Mouse (Mus musculus) heart, embryonic 12.5 days (tissue): ENCODE data around the gene Rnf144b. TPM values are rescaled to one million over a fixed set of nuclear protein-coding genes. Genes with fewer than 3 reads are reported as not detected.

Experiments
- ATAC-seq: fragments of 200-750 bp; cut with Nextera tagmentation; 2 replicates; pipeline ENCODE4 v1.8.0; 2017; ENCODE audit warnings: moderate TSS enrichment, moderate library complexity; ENCODE audit not compliant: insufficient number of reproducible peaks, low FRiP score
- H3K27ac ChIP-seq: fragments of 300-500 bp; sonication (generic); 2 replicates; pipeline ENCODE4 v1.5.1; 2016; ENCODE audit warnings: mild to moderate bottlenecking, moderate library complexity; ENCODE audit not compliant: poor library complexity, severe bottlenecking
- H3K27me3 ChIP-seq: fragments of 300-500 bp; sonication (generic); replicated peaks from 2 replicates; pipeline ENCODE4 v1.6.1; 2016; ENCODE audit warnings: mild to moderate bottlenecking, moderate library complexity
- H3K36me3 ChIP-seq: fragments of 300-500 bp; sonication (generic); 2 replicates; pipeline ENCODE4 v1.6.1; 2016; ENCODE audit warnings: mild to moderate bottlenecking, moderate library complexity
- H3K4me1 ChIP-seq: fragments of 300-500 bp; sonication (generic); replicated peaks from 2 replicates; pipeline ENCODE4 v1.6.1; 2016; ENCODE audit warnings: mild to moderate bottlenecking
- H3K4me2 ChIP-seq: fragments of 300-500 bp; sonication (generic); 2 replicates; pipeline ENCODE4 v1.6.1; 2016; ENCODE audit warnings: mild to moderate bottlenecking, moderate library complexity
- H3K4me3 ChIP-seq: fragments of 300-500 bp; sonication (generic); 2 replicates; pipeline ENCODE4 v1.5.1; 2016; ENCODE audit warnings: mild to moderate bottlenecking
- H3K9ac ChIP-seq: fragments of 300-500 bp; sonication (generic); 2 replicates; pipeline ENCODE4 v1.6.1; 2016; ENCODE audit warnings: mild to moderate bottlenecking, moderate library complexity
- H3K9me3 ChIP-seq: fragments of 300-500 bp; sonication (generic); replicated peaks from 2 replicates; pipeline ENCODE4 v1.6.1; 2016; ENCODE audit warnings: mild to moderate bottlenecking, moderate library complexity
- WGBS: fragments of 180-500 bp; shearing (Covaris S2); methylation state at CpG from one replicate; pipeline ENCODE4 v1.1.7; 2016; 5-methylcytosine and 5-hydroxymethylcytosine counted together
- polyA plus RNA-seq: library from polyadenylated mRNA; unstranded; fragments of >200 nt; fragmentation: Nextera tagmentation; extraction: Ambion mirVana; gene quantifications from 2 replicates; pipeline ENCODE4 v1.2.1, GENCODE M21; 2016

The Rnf144b gene
- polyA plus RNA-seq, 1 experiment from 2014 or later = 1.9 TPM

GRCm38 (mm10) chr13:47124986-47125385 lies 2.5 kb downstream of the Rnf144b start:
- H3K27me3 ChIP-seq = no peaks in the 10 kb centered on the region
- no peak for ATAC-seq
- H3K36me3 ChIP-seq = no peaks in the 10 kb centered on the region
- no peak overlapping the region for H3K4me3 ChIP-seq
- no peak overlapping the region for H3K27ac ChIP-seq
- WGBS = 74% methylated on average over 6 of the region's 6 CpGs
- no peak overlapping the region for H3K9ac ChIP-seq
- H3K9me3 ChIP-seq = no peaks in the 10 kb centered on the region; the same call in 1 of the 2 replicates
- H3K4me1 ChIP-seq = peaks cover 34% of the 10 kb centered on the region
- no peak overlapping the region for H3K4me2 ChIP-seq

- no peaks in the 10 kb centered on the region for H3K36me3 ChIP-seq
- H3K4me1 ChIP-seq = peaks cover 35% of the 10 kb centered on the region
- no peaks in the 10 kb centered on the region; the same call in 1 of the 2 replicates for H3K9me3 ChIP-seq
- ATAC-seq = no peak
- H3K4me2 ChIP-seq = no peak overlapping the region
- H3K27me3 ChIP-seq = no peaks in the 10 kb centered on the region
- no peak overlapping the region for H3K4me3 ChIP-seq
- WGBS = 70% methylated on average over 5 of the region's 5 CpGs
- no peak overlapping the region for H3K27ac ChIP-seq
- H3K9ac ChIP-seq = no peak overlapping the region
Observed at GRCm38 (mm10) chr13:47125595-47125994, 3.1 kb downstream of the Rnf144b start.

- ATAC-seq = no peak
Observed at GRCm38 (mm10) chr13:47129090-47129489, 6.6 kb downstream of the Rnf144b start.

GRCm38 (mm10) chr13:47133058-47133457 lies 10.6 kb downstream of the Rnf144b start:
- Histone ChIP-seq H3K4me3 (no peak overlapping the region), H3K4me2 (no peak overlapping the region), H3K27me3 (no peaks in the 10 kb centered on the region), H3K9me3 (0 out of 2 replicates have a peak, but pooled peaks cover 2% of the 10 kb centered on the region), H3K36me3 (no peaks in the 10 kb centered on the region), H3K9ac (no peak overlapping the region), H3K27ac (no peak overlapping the region), H3K4me1 (peaks cover 16% of the 10 kb centered on the region)
- ATAC-seq = no peak
- WGBS = 78% methylated on average over 8 of the region's 8 CpGs

More at GRCm38 (mm10) chr13:47129090-47129489, 6.6 kb downstream of the Rnf144b start:
- Histone ChIP-seq H3K4me1 (peaks cover 24% of the 10 kb centered on the region), H3K9ac (no peak overlapping the region), H3K36me3 (no peaks in the 10 kb centered on the region), H3K27ac (peak overlapping the region; percentile 84), H3K9me3 (no peaks in the 10 kb centered on the region; the same call in 1 of the 2 replicates), H3K4me2 (peak overlapping the region; percentile 36; the same call in 1 of the 2 replicates), H3K4me3 (no peak overlapping the region), H3K27me3 (no peaks in the 10 kb centered on the region)
- 39% methylated on average over 4 of the region's 4 CpGs for WGBS

- peaks cover 11% of the 10 kb centered on the region for H3K36me3 ChIP-seq
- 88% methylated on average over 7 of the region's 7 CpGs for WGBS
Observed at GRCm38 (mm10) chr13:47134836-47135235, 12.4 kb downstream of the Rnf144b start.

GRCm38 (mm10) chr13:47135741-47136140 lies 13.3 kb downstream of the Rnf144b start:
- Histone ChIP-seq H3K9me3 (peaks cover 8% of the 10 kb centered on the region), H3K36me3 (peaks cover 11% of the 10 kb centered on the region), H3K27me3 (no peaks in the 10 kb centered on the region), H3K4me3 (no peak overlapping the region), H3K4me1 (no peaks in the 10 kb centered on the region), H3K27ac (no peak overlapping the region), H3K4me2 (no peak overlapping the region), H3K9ac (no peak overlapping the region)
- ATAC-seq = no peak
- 88% methylated on average over 7 of the region's 7 CpGs for WGBS

More at GRCm38 (mm10) chr13:47134836-47135235, 12.4 kb downstream of the Rnf144b start:
- H3K4me1 ChIP-seq = 0 out of 2 replicates have a peak, but pooled peaks cover 6% of the 10 kb centered on the region
- H3K9ac ChIP-seq = no peak overlapping the region
- H3K9me3 ChIP-seq = peaks cover 8% of the 10 kb centered on the region
- no peak overlapping the region for H3K4me3 ChIP-seq
- no peak for ATAC-seq
- H3K27ac ChIP-seq = no peak overlapping the region
- no peak overlapping the region for H3K4me2 ChIP-seq
- no peaks in the 10 kb centered on the region for H3K27me3 ChIP-seq

DNA sequence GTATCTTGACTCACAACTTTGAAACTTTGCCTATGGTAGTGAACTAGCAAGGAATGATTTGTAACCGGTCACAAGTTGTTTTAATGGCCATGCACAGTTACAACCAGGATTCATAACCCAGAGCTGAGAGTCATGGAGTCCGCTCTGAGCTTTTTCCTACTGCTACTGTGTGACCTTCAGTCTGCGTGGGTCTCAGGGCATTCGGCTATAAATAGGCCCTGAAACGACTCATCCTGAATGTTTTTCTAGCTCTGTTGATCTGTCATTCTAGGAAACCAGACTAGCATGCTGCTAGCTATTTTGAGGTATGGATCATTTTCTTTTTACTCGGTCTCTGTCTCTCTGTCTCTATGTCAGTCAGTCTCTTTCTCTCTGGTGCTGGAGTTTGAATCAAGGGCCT lies 20.3 kb downstream of the Rnf144b start:
- peak overlapping the region; percentile 73 for H3K27ac ChIP-seq
- no peak overlapping the region for H3K4me2 ChIP-seq
- 46% methylated on average over 6 of the region's 6 CpGs for WGBS
- no peak for ATAC-seq
- no peaks in the 10 kb centered on the region for H3K27me3 ChIP-seq
- H3K4me3 ChIP-seq = no peak overlapping the region
- peaks cover 11% of the 10 kb centered on the region for H3K36me3 ChIP-seq
- no peak overlapping the region for H3K9ac ChIP-seq
- H3K4me1 ChIP-seq = peaks cover 31% of the 10 kb centered on the region
- peaks cover 6% of the 10 kb centered on the region for H3K9me3 ChIP-seq

- H3K27ac ChIP-seq = peak overlapping the region; percentile 79
- H3K9me3 ChIP-seq = no peaks in the 10 kb centered on the region; the same call in 1 of the 2 replicates
- H3K4me2 ChIP-seq = peak overlapping the region; percentile 42
- H3K9ac ChIP-seq = 0 out of 2 replicates have a peak overlapping the region, but pooled peaks have one; percentile 13
- ATAC-seq = peak; percentile 50; the same call in 1 of the 2 replicates
- peaks cover 48% of the 10 kb centered on the region for H3K4me1 ChIP-seq
- WGBS = 21% methylated on average over 9 of the region's 9 CpGs
- no peaks in the 10 kb centered on the region for H3K27me3 ChIP-seq
- H3K4me3 ChIP-seq = no peak overlapping the region
- no peaks in the 10 kb centered on the region for H3K36me3 ChIP-seq
Observed at GRCm38 (mm10) chr13:47145939-47146338, 23.5 kb downstream of the Rnf144b start.

DNA sequence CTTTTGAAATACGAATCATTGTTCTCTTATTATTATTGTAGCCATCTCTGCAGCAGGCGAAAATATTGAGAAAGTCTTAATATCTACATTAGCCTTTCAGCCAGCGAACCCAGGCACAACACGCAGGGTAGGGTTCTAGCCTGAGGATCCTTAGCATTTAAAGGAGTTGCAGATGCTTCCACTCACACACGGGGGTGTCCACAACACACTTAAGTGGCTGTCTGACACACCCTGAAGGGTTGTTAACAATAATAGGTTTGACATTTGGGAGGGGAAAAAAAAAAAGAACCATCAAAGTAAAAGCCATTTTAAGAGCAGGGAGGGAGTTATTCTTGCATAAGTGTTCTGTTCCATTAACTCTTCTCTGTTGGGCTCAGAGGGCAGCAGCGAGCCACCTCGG lies 23.9 kb downstream of the Rnf144b start:
- no peaks in the 10 kb centered on the region for H3K36me3 ChIP-seq
- no peaks in the 10 kb centered on the region; the same call in 1 of the 2 replicates for H3K9me3 ChIP-seq
- 44% methylated on average over 7 of the region's 7 CpGs for WGBS
- no peak for ATAC-seq
- H3K27me3 ChIP-seq = no peaks in the 10 kb centered on the region
- peak overlapping the region; percentile 79 for H3K27ac ChIP-seq
- H3K4me1 ChIP-seq = peaks cover 48% of the 10 kb centered on the region
- no peak overlapping the region for H3K9ac ChIP-seq
- H3K4me3 ChIP-seq = no peak overlapping the region
- H3K4me2 ChIP-seq = peak overlapping the region; percentile 42; the same call in 1 of the 2 replicates

- Histone ChIP-seq H3K36me3 (no peaks in the 10 kb centered on the region), H3K4me2 (peak overlapping the region; percentile 55), H3K27ac (peak overlapping the region; percentile 52), H3K4me3 (peak overlapping the region; percentile 17), H3K9ac (0 out of 2 replicates have a peak overlapping the region, but pooled peaks have one; percentile 6), H3K4me1 (peaks cover 44% of the 10 kb centered on the region), H3K27me3 (no peaks in the 10 kb centered on the region), H3K9me3 (no peaks in the 10 kb centered on the region)
- WGBS = 15% methylated on average over 11 of the region's 11 CpGs
- ATAC-seq = no peak
Observed at GRCm38 (mm10) chr13:47148573-47148972, 26.1 kb downstream of the Rnf144b start.

DNA sequence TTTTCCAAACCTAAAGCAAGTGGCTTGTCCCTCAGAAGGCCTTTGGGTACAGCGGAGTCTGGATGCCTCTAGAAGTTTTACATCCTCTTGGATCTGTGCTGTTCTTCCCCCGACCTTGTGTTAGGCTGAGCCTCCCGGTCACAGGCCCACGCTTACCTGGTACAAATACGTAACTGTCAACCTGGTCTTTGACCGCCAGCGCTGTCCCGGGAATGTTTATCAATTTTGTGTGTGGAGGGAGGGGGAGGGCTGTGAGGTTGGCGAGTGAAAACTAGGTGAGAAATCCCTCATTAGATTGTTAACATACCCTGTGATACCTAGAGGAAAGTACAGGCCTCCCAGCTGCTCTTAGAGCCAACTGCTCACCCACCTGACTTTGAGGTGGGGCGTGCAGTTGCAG lies 27.5 kb downstream of the Rnf144b start:
- Histone ChIP-seq H3K27ac (no peak overlapping the region), H3K9me3 (no peaks in the 10 kb centered on the region), H3K4me2 (no peak overlapping the region), H3K36me3 (no peaks in the 10 kb centered on the region), H3K9ac (no peak overlapping the region), H3K4me1 (peaks cover 38% of the 10 kb centered on the region), H3K4me3 (no peak overlapping the region), H3K27me3 (no peaks in the 10 kb centered on the region)
- ATAC-seq = no peak
- WGBS = 82% methylated on average over 10 of the region's 10 CpGs

DNA sequence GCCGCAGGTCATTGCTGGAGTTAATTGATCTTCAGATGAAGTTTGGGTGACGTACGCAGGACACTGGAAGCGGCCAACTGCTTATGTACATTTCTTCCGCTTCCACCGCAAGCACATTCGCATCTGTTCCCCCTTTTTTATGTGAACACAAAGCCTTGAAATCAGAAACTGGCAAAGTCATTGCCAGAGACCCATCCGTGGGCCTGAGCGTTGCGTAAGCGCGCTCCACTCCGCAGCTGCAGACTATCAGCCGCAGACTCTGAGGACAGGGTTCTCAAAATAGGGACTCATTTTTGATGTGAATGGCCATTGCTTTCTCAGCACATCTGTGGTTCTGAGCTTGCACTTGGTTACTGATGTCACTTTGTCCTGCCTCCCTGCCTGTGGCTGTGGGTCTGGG lies 28.6 kb downstream of the Rnf144b start:
- Histone ChIP-seq H3K4me2 (no peak overlapping the region), H3K27ac (no peak overlapping the region), H3K27me3 (no peaks in the 10 kb centered on the region), H3K9ac (no peak overlapping the region), H3K4me3 (no peak overlapping the region), H3K4me1 (peaks cover 27% of the 10 kb centered on the region), H3K9me3 (no peaks in the 10 kb centered on the region), H3K36me3 (no peaks in the 10 kb centered on the region)
- no peak for ATAC-seq
- WGBS = 89% methylated on average over 14 of the region's 14 CpGs
